In the genomic region with DNA sequence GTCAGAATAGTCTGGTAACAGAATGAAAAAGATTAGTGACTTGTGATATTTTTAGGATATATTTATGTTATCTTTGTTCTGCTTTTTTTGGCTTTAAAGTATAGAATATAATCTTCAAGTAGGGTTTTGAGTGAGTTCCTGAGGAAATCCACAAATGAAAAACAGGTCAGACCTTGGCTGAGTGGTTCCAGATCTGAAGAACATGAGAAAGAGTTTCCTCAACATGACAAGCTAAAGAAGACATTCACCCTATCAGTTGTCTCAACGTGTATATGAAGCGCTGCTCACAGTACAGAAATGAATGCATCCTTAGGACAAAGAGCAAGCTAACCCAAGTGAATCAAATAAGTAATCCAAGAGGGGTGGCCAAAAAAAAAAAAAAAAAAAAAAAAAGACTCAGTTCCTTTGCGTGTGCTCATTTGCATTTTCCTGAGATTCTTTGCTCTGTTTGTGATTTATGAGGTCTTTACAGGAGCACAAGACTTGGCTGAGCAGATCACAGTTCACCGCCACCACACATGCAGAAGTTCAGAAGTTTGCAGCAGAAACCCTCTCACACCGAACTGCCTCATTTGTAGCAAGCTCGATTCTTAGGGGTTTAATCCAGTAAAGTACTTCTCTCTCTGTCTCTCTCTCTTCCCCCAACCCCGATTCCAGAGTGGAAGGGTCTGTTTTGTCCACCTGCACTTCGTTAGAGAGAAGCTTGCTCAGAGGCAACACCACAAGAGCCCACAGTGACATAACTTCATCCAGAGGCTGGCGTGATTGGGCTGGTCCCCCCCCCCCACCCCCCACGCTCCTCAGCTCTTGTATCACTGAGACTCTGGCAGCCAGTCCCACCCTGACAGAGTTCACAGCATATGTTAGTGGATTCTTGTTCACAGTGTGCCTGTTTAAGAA, we compare ENCODE assay signal across 9 mouse cellular contexts. TPM values are rescaled to one million over a fixed set of nuclear protein-coding genes. Genes with fewer than 3 reads are reported as not detected.
DNase-seq lines count a peak whose midpoint lies in the region; ATAC-seq lines count a peak whose summit lies in the region.
"Had no signal": no experiment of that assay in that cellular context is flagged by ENCODE, and none has a peak within 500 bp of the region (broad histone marks: within the 10 kb centered on the region; RNA-seq: fewer than 3 reads in every experiment).

A gene (plus strand): TSS at position 172 of the 900 bp plus-strand sequence.

- H3K4me2 ChIP-seq in intestine, embryonic 14.5 days (ENCODE audit: low read length), result peak within 1 kb of the TSS; percentile 40
- H3K4me2 ChIP-seq in neural tube, embryonic 12.5 days (replicated peaks), result no peak within 1 kb of the TSS

- peak; percentile 58; the same call in 1 of the 2 replicates for ATAC-seq in intestine, embryonic 14.5 days (replicated peaks; ENCODE audit: low FRiP score, low TSS enrichment, low read depth)
- ATAC-seq in neural tube, embryonic 12.5 days (ENCODE audit: low FRiP score, low read depth), result no peak

- 0 out of 2 replicates have a peak, but pooled peaks cover 2% of the 10 kb centered on the region for H3K9me3 ChIP-seq in intestine, embryonic 14.5 days (ENCODE audit: control insufficient read depth, low read length)
- H3K9me3 ChIP-seq in neural tube, embryonic 12.5 days, result no peaks in the 10 kb centered on the region

- peaks cover 15% of the 10 kb centered on the region for H3K36me3 ChIP-seq in intestine, embryonic 14.5 days (ENCODE audit: control insufficient read depth, insufficient read depth, low read length)
- H3K36me3 ChIP-seq in neural tube, embryonic 12.5 days, result no peaks in the 10 kb centered on the region

- peak within 1 kb of the TSS; percentile 31 for H3K4me3 ChIP-seq in intestine, embryonic 14.5 days (ENCODE audit: low read depth, low read length)
- H3K4me3 ChIP-seq in neural tube, embryonic 12.5 days, result no peak within 1 kb of the TSS
- H3K4me3 ChIP-seq: myocyte had no signal

- H3K9ac ChIP-seq in intestine, embryonic 14.5 days (ENCODE audit: low read length), result peak within 1 kb of the TSS; percentile 62
- no peak within 1 kb of the TSS for H3K9ac ChIP-seq in neural tube, embryonic 12.5 days

- peak within 1 kb of the TSS; percentile 89 for H3K27ac ChIP-seq in intestine, embryonic 14.5 days (ENCODE audit: low read depth)
- no peak within 1 kb of the TSS for H3K27ac ChIP-seq in neural tube, embryonic 12.5 days

- peak; percentile 10 for DNase-seq in urinary bladder, postnatal 14 days (ENCODE audit: low spot score)
- DNase-seq in urinary bladder, postnatal 10 days (ENCODE audit: low spot score), result no peak
- peak; percentile 14 for DNase-seq in gastrocnemius, postnatal 25 days
- peak; percentile 65 for DNase-seq in intestine, embryonic 14.5 days (ENCODE audit: low spot score)
- DNase-seq in left cerebral cortex, adult 9 months (ENCODE audit: low spot score in 2 of 2), result no peak
- no peak for DNase-seq in layer of hippocampus, adult 11-12 months (ENCODE audit: low spot score)
- no peak for DNase-seq in retina, postnatal 1 day

- no peaks in the 10 kb centered on the region for H3K27me3 ChIP-seq in intestine, embryonic 14.5 days (replicated peaks; ENCODE audit: control insufficient read depth, insufficient read depth, low read length)
- H3K27me3 ChIP-seq in neural tube, embryonic 12.5 days (replicated peaks), result no peaks in the 10 kb centered on the region

- 34% methylated on average over 10 of the region's 10 CpGs for WGBS in intestine, embryonic 14.5 days
- WGBS in neural tube, embryonic 12.5 days, result 62% methylated on average over 10 of the region's 10 CpGs

- no peaks in the 10 kb centered on the region for H3K4me1 ChIP-seq in intestine, embryonic 14.5 days (replicated peaks; ENCODE audit: control insufficient read depth, insufficient read depth, low read length)
- H3K4me1 ChIP-seq in neural tube, embryonic 12.5 days, result peaks cover 4% of the 10 kb centered on the region

RNA-seq across cellular contexts. Expression of the gene that starts here (rescaled TPM):
- 10 to 100 TPM; 19.3 to 41.2 TPM for total RNA-seq in gastrocnemius, postnatal 25 days (2021)
- polyA plus RNA-seq in intestine, embryonic 14.5 days (2014; fragmentation: Nextera tagmentation; extraction: Ambion mirVana), result 248 and 293 TPM in 2 replicates
- 63.9 and 64.1 TPM in 2 replicates for polyA plus RNA-seq in neural tube, embryonic 12.5 days (2016; fragmentation: Nextera tagmentation; extraction: Ambion mirVana)
- polyA plus RNA-seq: myocyte had no signal

Comparison
In these comparisons a context has a peak if more than half of its experiments do, and no peak if none do; other contexts are left out.
1. DNase-seq: peak in urinary bladder, postnatal 14 days (single experiment), gastrocnemius, postnatal 25 days (single experiment) and intestine, embryonic 14.5 days (single experiment); none in urinary bladder, postnatal 10 days (single experiment), left cerebral cortex, adult 9 months (0 of 2), layer of hippocampus, adult 11-12 months (single experiment) and retina, postnatal 1 day (single experiment).